Mouse (Mus musculus): Measurements from ENCODE around the gene Abhd17b. TPM values are rescaled to one million over a fixed set of nuclear protein-coding genes. Genes with fewer than 3 reads are reported as not detected.
"Not testable (repeated sequence)": the region's sequence is repeated elsewhere in the genome, so short reads cannot be mapped to it uniquely, and the experiment has no call there.

Gene Abhd17b
- polyA plus RNA-seq, 1 experiment from 2014 or later: 50.8 TPM

GRCm38 (mm10) chr19:21723280-21723679 lies 70.3 kb downstream of the Abhd17b start:
- H3K4me3 ChIP-seq (replicated peaks; ENCODE audit: low read length); H3K27me3 ChIP-seq (ENCODE audit: control insufficient read depth, insufficient read depth, low read length); DNase-seq (ENCODE audit: low spot score); H3K4me1 ChIP-seq (replicated peaks; ENCODE audit: control insufficient read depth, insufficient read depth, low read length); H3K36me3 ChIP-seq (replicated peaks; ENCODE audit: control insufficient read depth, insufficient read depth); ATAC-seq (ENCODE audit: low FRiP score); H3K4me2 ChIP-seq (replicated peaks); H3K9ac ChIP-seq; H3K9me3 ChIP-seq (ENCODE audit: control insufficient read depth, low read length): not testable (repeated sequence)
- H3K27ac ChIP-seq: peak overlapping the region; percentile 63
- 93% methylated on average over 20 of the region's 20 CpGs for WGBS

DNA sequence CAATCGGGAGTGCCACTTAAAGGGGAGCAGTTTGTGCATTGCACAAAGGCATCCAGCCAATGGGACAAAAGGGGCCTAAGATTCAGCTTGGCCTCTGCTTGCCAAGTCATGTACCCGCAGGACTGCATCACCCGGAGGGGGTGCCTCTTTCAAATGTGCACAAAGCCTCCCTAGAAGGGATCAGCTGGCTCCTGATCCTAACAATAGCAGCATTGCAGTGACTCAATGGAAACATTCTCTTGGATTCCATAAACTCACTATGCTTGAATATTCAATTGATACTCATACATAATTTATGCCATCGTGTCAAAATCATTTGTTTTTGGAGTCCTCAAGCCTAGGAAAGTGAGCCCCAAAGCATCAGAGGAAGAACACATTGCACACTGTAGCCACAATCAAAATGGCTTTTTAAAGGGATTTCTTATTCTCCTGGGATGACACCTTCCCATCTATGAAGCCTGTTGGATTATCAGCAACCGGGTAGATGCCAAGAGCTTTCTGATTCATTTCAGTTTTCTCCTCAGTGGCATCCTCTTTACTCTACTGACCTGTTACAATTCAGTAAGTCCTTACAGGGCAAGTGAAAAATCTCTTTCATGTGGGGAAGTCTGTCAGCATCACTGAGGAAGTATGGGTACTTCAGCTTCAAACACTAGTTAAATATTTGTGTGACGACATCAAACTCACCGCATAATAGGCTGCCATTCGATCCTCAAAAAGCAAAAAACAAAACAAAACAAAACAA lies 71.1 kb downstream of the Abhd17b start:
- peak overlapping the region; percentile 63 for H3K27ac ChIP-seq
- WGBS: 32% methylated on average over 8 of the region's 8 CpGs
- peak; percentile 95 for ATAC-seq (ENCODE audit: low FRiP score)

GRCm38 (mm10) chr19:21725168-21725567 lies 72.2 kb downstream of the Abhd17b start:
- Histone ChIP-seq H3K4me2 (replicated peaks) (no peak overlapping the region), H3K36me3 (replicated peaks; ENCODE audit: control insufficient read depth, insufficient read depth) (no peaks in the 10 kb centered on the region), H3K9me3 (ENCODE audit: control insufficient read depth, low read length) (no peaks in the 10 kb centered on the region), H3K27ac (no peak overlapping the region), H3K27me3 (ENCODE audit: control insufficient read depth, insufficient read depth, low read length) (no peaks in the 10 kb centered on the region), H3K4me3 (replicated peaks; ENCODE audit: low read length) (no peak overlapping the region), H3K4me1 (replicated peaks; ENCODE audit: control insufficient read depth, insufficient read depth, low read length) (no peaks in the 10 kb centered on the region), H3K9ac (no peak overlapping the region)
- no peak for DNase-seq (ENCODE audit: low spot score)
- ATAC-seq (ENCODE audit: low FRiP score): no peak
- 77% methylated on average over 1 of the region's 1 CpGs for WGBS

More for the DNA sequence above, 71.1 kb downstream of the Abhd17b start:
- DNase-seq (ENCODE audit: low spot score): peak; percentile 62
- no peak overlapping the region for H3K4me2 ChIP-seq (replicated peaks)
- no peak overlapping the region for H3K9ac ChIP-seq
- H3K4me3 ChIP-seq (replicated peaks; ENCODE audit: low read length): no peak overlapping the region
- H3K9me3 ChIP-seq (ENCODE audit: control insufficient read depth, low read length): no peaks in the 10 kb centered on the region
- no peaks in the 10 kb centered on the region for H3K36me3 ChIP-seq (replicated peaks; ENCODE audit: control insufficient read depth, insufficient read depth)
- H3K4me1 ChIP-seq (replicated peaks; ENCODE audit: control insufficient read depth, insufficient read depth, low read length): no peaks in the 10 kb centered on the region
- no peaks in the 10 kb centered on the region for H3K27me3 ChIP-seq (ENCODE audit: control insufficient read depth, insufficient read depth, low read length)

DNA sequence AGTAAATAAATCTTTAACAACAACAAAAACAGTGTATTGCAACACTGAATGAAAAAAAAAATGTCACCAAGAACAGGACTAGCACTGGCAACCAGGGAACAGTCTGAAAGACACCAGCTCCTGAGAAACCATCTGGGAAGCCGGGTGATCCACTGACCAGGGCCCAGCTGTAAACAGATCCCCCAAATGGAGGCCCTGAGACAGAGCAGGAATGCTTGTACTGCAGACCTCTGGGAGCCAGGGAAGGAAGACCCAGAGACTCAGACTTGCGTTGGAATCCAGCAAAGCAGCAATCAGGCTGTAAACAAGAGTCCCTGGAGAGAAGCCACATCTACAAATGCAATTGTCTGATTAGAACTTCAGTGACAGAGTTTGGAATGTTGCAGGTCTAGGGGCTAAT lies 74.1 kb downstream of the Abhd17b start:
- H3K4me2 ChIP-seq (replicated peaks): no peak overlapping the region
- H3K27ac ChIP-seq: no peak overlapping the region
- 54% methylated on average over 2 of the region's 2 CpGs for WGBS
- H3K9me3 ChIP-seq (ENCODE audit: control insufficient read depth, low read length): no peaks in the 10 kb centered on the region
- no peak for ATAC-seq (ENCODE audit: low FRiP score)
- H3K4me1 ChIP-seq (replicated peaks; ENCODE audit: control insufficient read depth, insufficient read depth, low read length): no peaks in the 10 kb centered on the region
- H3K9ac ChIP-seq: no peak overlapping the region
- no peaks in the 10 kb centered on the region for H3K36me3 ChIP-seq (replicated peaks; ENCODE audit: control insufficient read depth, insufficient read depth)
- no peaks in the 10 kb centered on the region for H3K27me3 ChIP-seq (ENCODE audit: control insufficient read depth, insufficient read depth, low read length)
- H3K4me3 ChIP-seq (replicated peaks; ENCODE audit: low read length): no peak overlapping the region
- DNase-seq (ENCODE audit: low spot score): no peak

DNA sequence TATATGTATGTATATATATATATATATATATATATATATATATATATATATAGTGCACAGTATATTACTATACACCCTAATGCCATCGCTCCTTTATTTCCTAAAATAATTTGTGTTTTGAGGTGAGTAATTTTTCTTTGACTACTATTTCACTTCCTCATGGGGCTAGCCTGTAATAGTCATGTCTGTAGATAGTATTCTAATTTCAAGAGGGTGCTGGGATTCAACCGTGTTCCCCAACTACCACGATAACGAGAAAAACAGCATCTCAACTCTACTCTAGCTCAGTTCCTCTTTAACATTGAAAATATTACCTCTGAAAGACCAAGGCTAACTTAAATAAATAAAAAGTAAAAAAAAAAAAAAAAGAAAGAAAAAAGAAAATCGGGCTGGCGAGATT lies 75.4 kb downstream of the Abhd17b start:
- Histone ChIP-seq H3K4me3 (replicated peaks; ENCODE audit: low read length) (no peak overlapping the region), H3K27ac (no peak overlapping the region), H3K9ac (no peak overlapping the region), H3K9me3 (ENCODE audit: control insufficient read depth, low read length) (no peaks in the 10 kb centered on the region), H3K4me1 (replicated peaks; ENCODE audit: control insufficient read depth, insufficient read depth, low read length) (no peaks in the 10 kb centered on the region), H3K4me2 (replicated peaks) (no peak overlapping the region), H3K36me3 (replicated peaks; ENCODE audit: control insufficient read depth, insufficient read depth) (no peaks in the 10 kb centered on the region), H3K27me3 (ENCODE audit: control insufficient read depth, insufficient read depth, low read length) (no peaks in the 10 kb centered on the region)
- 96% methylated on average over 6 of the region's 6 CpGs for WGBS
- ATAC-seq (ENCODE audit: low FRiP score): no peak
- DNase-seq (ENCODE audit: low spot score): no peak

DNA sequence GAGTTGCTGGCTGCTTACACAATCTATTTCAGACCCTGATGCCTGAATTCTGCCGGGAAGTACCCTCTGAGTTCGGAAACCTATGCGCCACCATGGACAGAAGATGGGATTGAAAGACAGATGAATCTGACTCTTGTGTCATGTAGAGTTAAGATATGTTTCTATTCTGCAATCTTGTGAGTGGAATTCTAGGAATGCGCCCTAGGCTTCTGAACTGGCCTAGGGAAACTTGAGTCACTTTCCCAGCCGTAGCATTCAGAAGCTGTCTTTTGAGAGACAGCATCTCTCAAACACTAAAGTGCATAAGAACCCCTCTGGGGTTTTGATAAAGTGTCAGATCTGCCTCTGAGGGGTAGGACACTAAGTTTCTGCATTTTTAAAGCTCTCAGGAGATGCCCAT lies 78.9 kb downstream of the Abhd17b start:
- Histone ChIP-seq H3K27ac (no peak overlapping the region), H3K9me3 (ENCODE audit: control insufficient read depth, low read length) (no peaks in the 10 kb centered on the region), H3K27me3 (ENCODE audit: control insufficient read depth, insufficient read depth, low read length) (no peaks in the 10 kb centered on the region), H3K4me2 (replicated peaks) (no peak overlapping the region), H3K4me3 (replicated peaks; ENCODE audit: low read length) (no peak overlapping the region), H3K4me1 (replicated peaks; ENCODE audit: control insufficient read depth, insufficient read depth, low read length) (no peaks in the 10 kb centered on the region), H3K9ac (no peak overlapping the region), H3K36me3 (replicated peaks; ENCODE audit: control insufficient read depth, insufficient read depth) (no peaks in the 10 kb centered on the region)
- 90% methylated on average over 5 of the region's 5 CpGs for WGBS
- ATAC-seq (ENCODE audit: low FRiP score) (no peak), DNase-seq (ENCODE audit: low spot score) (no peak)

DNA sequence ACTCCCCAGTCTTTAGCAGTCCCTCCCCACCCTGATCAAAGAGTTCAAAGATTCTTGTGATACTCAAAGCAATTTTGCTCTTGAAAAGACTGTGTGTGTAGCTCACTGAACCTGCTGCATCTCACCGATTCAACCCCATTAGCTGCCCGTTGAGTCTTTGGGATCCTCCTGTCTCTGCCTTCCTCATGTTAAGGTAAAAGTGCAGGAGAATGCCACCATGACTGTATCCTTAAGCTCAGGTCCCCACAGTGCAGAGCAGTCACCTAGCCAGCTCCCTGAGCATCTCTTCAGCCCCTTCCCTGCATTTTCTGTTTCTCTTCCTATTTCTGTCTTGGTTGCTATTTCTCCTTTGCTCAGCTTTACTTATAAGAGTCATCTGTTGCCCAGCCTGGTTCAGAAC lies 80.2 kb downstream of the Abhd17b start:
- Histone ChIP-seq H3K4me2 (replicated peaks) (no peak overlapping the region), H3K4me3 (replicated peaks; ENCODE audit: low read length) (no peak overlapping the region), H3K4me1 (replicated peaks; ENCODE audit: control insufficient read depth, insufficient read depth, low read length) (peaks cover 3% of the 10 kb centered on the region; the same call in 1 of the 2 replicates), H3K9me3 (ENCODE audit: control insufficient read depth, low read length) (no peaks in the 10 kb centered on the region), H3K36me3 (replicated peaks; ENCODE audit: control insufficient read depth, insufficient read depth) (no peaks in the 10 kb centered on the region), H3K27ac (no peak overlapping the region), H3K27me3 (ENCODE audit: control insufficient read depth, insufficient read depth, low read length) (no peaks in the 10 kb centered on the region), H3K9ac (no peak overlapping the region)
- ATAC-seq (ENCODE audit: low FRiP score): no peak
- no peak for DNase-seq (ENCODE audit: low spot score)
- 100% methylated on average over 2 of the region's 2 CpGs for WGBS

GRCm38 (mm10) chr19:21734112-21734511 lies 81.1 kb downstream of the Abhd17b start:
- Histone ChIP-seq H3K9ac (no peak overlapping the region), H3K36me3 (replicated peaks; ENCODE audit: control insufficient read depth, insufficient read depth) (no peaks in the 10 kb centered on the region), H3K4me3 (replicated peaks; ENCODE audit: low read length) (no peak overlapping the region), H3K27me3 (ENCODE audit: control insufficient read depth, insufficient read depth, low read length) (no peaks in the 10 kb centered on the region), H3K9me3 (ENCODE audit: control insufficient read depth, low read length) (no peaks in the 10 kb centered on the region), H3K4me2 (replicated peaks) (no peak overlapping the region), H3K27ac (no peak overlapping the region), H3K4me1 (replicated peaks; ENCODE audit: control insufficient read depth, insufficient read depth, low read length) (peaks cover 9% of the 10 kb centered on the region; the same call in 1 of the 2 replicates)
- WGBS: 38% methylated on average over 5 of the region's 5 CpGs
- ATAC-seq (ENCODE audit: low FRiP score) (no peak), DNase-seq (ENCODE audit: low spot score) (peak; percentile 75)
